Mouse (Mus musculus): ENCODE results near the gene Gm7168. TPM values are rescaled to one million over a fixed set of nuclear protein-coding genes. Genes with fewer than 3 reads are reported as not detected.
A peak's percentile ranks its signal among the peaks of the same experiment; 100 is the strongest.
"Not testable (repeated sequence)": the region's sequence is repeated elsewhere in the genome, so short reads cannot be mapped to it uniquely, and the experiment has no call there.

The Gm7168 gene
- not detected for polyA plus RNA-seq (2017; shearing (Covaris generic))

GRCm38 (mm10) chr17:13948073-13948472 is at the start of gene Gm7168:
Gm7168 (plus strand) TSS chr17:13948373.
- ATAC-seq, result not testable (repeated sequence)

- ATAC-seq, result no peak
Observed at GRCm38 (mm10) chr17:13898838-13899237, 49.3 kb upstream of the Gm7168 start.

- ATAC-seq, result no peak
Observed at GRCm38 (mm10) chr17:13899241-13899640, 48.9 kb upstream of the Gm7168 start.

- ATAC-seq, result peak; percentile 57
Observed at GRCm38 (mm10) chr17:13903793-13904192, 44.4 kb upstream of the Gm7168 start.

- ATAC-seq, result no peak
Observed at GRCm38 (mm10) chr17:13907082-13907481, 41.1 kb upstream of the Gm7168 start.

- ATAC-seq, result no peak
Observed at GRCm38 (mm10) chr17:13907681-13908080, 40.5 kb upstream of the Gm7168 start.

- no peak for ATAC-seq
Observed at GRCm38 (mm10) chr17:13913951-13914350, 34.2 kb upstream of the Gm7168 start.

GRCm38 (mm10) chr17:13914531-13914930 is 33.6 kb upstream of the Gm7168 start:
- ATAC-seq, result no peak

- ATAC-seq, result no peak
Observed at GRCm38 (mm10) chr17:13920771-13921170, 27.4 kb upstream of the Gm7168 start.

GRCm38 (mm10) chr17:13923418-13923817 is 24.8 kb upstream of the Gm7168 start:
- ATAC-seq, result no peak

- no peak for ATAC-seq
Observed at GRCm38 (mm10) chr17:13924588-13924987, 23.6 kb upstream of the Gm7168 start.

- no peak for ATAC-seq
Observed at GRCm38 (mm10) chr17:13925931-13926330, 22.2 kb upstream of the Gm7168 start.

- no peak for ATAC-seq
Observed at GRCm38 (mm10) chr17:13930421-13930820, 17.8 kb upstream of the Gm7168 start.

- ATAC-seq, result not testable (repeated sequence)
Observed at GRCm38 (mm10) chr17:13935364-13935763, 12.8 kb upstream of the Gm7168 start.

GRCm38 (mm10) chr17:13937787-13938186 is 10.4 kb upstream of the Gm7168 start:
- no peak for ATAC-seq

- ATAC-seq, result no peak
Observed at GRCm38 (mm10) chr17:13938652-13939051, 9.5 kb upstream of the Gm7168 start.

GRCm38 (mm10) chr17:13939231-13939630 is 8.9 kb upstream of the Gm7168 start:
- not testable (repeated sequence) for ATAC-seq

GRCm38 (mm10) chr17:13940487-13940886 is 7.7 kb upstream of the Gm7168 start:
- no peak for ATAC-seq

- not testable (repeated sequence) for ATAC-seq
Observed at GRCm38 (mm10) chr17:13951570-13951969, 3.4 kb downstream of the Gm7168 start.

GRCm38 (mm10) chr17:13958129-13958528 is 10.0 kb downstream of the Gm7168 start:
- ATAC-seq, result not testable (repeated sequence)

GRCm38 (mm10) chr17:13962245-13962644 is 14.1 kb downstream of the Gm7168 start:
- not testable (repeated sequence) for ATAC-seq

- ATAC-seq, result not testable (repeated sequence)
Observed at GRCm38 (mm10) chr17:13965048-13965447, 16.9 kb downstream of the Gm7168 start.

- not testable (repeated sequence) for ATAC-seq
Observed at GRCm38 (mm10) chr17:13969917-13970316, 21.7 kb downstream of the Gm7168 start.

- not testable (repeated sequence) for ATAC-seq
Observed at GRCm38 (mm10) chr17:13970796-13971195, 22.6 kb downstream of the Gm7168 start.

GRCm38 (mm10) chr17:13987690-13988089 is 39.5 kb downstream of the Gm7168 start:
- no peak for ATAC-seq
